Mouse (Mus musculus) cerebellum, postnatal 10 days (tissue): ENCODE measurements around the gene Gdf9.
A peak's percentile ranks its signal among the peaks of the same experiment; 100 is the strongest.

Source experiments
- DNase-seq, 2 experiments: peaks; one replicate each; pipeline ENCODE4 v3.0.0; 2021; ENCODE audit warnings: mixed read lengths in 2 of 2

Gene Gdf9

DNA sequence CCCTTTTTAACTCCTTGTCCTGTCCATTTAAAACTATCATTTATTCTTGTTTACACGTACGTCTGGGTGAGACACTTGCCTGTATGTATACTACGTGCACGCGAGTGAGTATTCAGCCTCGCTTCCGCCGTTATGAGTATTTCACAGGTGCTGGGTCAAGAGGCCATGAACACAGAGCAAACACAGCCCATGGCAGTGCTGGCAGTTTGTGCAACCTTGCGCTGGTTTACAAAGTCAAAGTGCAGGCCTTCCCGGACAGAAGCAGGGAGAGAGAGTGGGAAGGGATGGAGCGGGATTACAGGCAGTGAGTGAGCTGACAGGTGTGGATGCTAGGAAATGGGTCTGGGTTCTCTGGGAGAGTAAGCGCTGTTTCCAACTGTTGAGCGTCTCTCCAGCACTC lies 15.4 kb downstream of the Gdf9 start:
- no peak for DNase-seq

DNA sequence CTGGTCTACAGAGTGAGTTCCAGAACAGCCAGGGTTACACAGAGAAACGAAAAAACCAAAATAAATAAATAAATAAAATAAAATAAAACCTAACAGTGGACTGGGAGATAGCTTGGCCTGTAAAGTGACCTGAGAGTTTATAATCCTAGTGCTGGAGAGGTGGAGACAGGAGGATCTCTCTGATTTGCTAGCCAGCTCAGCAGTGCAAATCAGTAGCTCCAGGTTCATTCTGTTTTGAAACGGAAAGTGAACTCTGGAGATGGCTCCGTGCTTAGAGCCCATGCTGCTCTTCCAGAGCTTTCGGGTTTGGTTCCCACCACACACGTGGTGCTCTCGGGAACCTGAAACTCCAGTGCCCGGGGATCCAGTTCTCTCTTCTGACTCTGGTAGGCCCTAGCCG lies 17.2 kb downstream of the Gdf9 start:
- no peak for DNase-seq

DNA sequence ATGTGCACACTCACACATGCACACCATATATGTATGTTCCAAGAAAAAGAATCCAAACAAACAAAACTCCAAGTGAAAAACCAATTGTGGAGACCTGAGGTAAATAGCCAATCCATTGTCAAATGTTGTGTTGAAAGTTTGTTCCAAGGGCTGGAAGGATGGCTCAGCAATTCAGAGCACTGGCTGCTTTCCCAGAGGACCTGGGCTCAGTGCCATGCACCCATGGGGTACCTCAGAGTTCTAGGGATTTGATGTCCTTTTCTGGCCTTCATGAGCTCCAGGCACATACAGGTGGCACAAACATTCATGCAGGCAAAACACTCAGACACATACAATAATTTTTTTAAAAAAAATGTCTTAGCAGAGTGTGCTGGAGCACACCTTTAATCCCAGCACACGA lies 17.7 kb downstream of the Gdf9 start:
- peak; percentile 91 to 92 for DNase-seq

DNA sequence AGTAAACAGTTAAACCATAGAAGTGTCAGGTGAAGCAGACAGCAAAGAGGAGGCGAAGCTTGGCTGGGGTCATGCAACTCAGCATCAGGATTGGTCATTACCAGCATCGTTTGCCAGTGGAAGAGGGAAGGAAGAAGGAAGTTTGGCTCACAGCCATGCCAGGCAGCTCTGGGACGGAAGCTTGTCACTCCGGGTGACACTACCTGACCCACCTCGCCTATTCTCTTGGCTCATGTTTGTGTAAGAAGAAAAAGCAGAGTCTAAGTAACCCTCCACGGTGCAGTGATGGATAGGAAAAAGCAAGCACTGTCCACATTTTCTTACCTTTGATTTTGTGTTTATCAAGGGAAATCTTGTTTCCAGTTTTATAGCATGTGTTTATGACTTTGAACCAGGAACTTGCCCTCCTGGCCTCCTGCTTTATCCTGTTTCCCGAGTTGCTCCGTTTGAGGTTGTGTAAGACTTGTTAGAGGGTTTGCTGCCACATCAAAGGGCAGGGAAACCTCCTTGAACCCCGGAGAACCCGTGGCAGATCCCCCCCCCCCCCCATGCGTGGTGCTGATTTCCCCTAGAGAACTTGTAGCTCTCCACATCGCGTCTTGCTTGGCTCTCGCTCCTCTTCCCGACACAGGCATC lies 19.4 kb downstream of the Gdf9 start:
- no peak for DNase-seq

DNA sequence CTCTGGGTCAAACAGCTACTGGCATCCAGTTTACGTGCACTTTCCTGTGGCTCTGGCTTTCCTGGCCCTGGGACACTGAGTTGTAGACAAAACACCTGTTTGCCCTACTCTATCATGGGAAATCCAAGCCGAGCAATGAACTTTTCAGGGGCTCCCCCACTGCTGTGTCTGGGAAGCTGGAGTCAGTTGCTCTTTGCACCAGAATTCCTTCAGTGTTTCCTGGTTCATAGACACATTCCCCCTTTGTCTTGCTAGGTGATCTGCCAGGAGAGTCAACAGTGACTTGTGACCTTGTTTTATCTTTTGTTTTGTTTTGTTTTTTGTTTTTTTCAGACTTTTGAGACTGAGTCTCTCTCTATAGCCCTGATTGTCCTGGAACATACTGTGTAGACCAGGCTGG lies 20.5 kb downstream of the Gdf9 start:
- no peak for DNase-seq

DNA sequence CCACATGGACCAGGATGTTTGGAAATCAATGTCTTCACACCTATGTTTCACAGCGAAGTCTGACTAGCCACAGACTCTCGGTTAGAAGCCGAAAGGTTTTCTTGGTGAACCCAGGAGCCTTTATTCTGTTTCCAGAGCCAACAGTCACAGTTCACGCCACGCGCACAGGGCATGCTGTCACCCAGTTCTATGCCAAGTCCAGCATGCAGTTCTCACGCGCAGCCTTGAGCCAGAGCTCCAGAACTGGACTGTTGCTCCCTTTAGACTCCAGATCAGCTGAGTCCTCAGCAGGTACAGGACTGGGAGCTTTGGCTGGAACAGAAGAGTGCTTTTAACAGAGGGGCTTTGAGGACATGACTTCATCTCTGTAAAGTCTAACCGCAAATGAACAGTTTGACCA lies 21.6 kb downstream of the Gdf9 start:
- peak; percentile 57 to 63 for DNase-seq

DNA sequence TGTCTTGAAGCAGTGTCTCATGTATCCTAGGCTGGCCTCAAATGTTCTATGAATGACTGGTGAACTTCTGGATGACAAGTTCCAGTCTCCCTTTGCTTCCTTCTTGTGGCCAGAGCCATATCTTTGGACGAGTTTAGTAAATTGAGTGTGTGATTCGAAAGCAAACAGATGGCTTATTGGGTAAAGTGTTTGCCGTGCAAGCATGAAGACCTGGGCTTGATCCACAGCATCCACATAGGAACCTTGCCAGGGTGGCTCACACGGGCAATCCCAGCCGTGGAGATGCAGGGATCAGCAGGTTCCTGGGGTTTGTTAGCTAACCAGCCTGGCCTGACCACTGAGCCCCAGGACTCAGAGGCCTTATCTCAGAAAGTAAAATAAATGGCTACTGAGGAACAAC lies 22.2 kb downstream of the Gdf9 start:
- no peak for DNase-seq

GRCm38 (mm10) chr11:53456474-53457371 lies 25.9 kb downstream of the Gdf9 start, which contains the start of the genes Gm10447 and Shroom1:
Gene Gm10447, minus strand, starts transcription at chr11:53457110.
Gene Shroom1, plus strand, starts transcription at chr11:53457205.
- peak; percentile 63 to 73 for DNase-seq

- DNase-seq = no peak
Observed at GRCm38 (mm10) chr11:53457372-53457954, 26.6 kb downstream of the Gdf9 start.

DNA sequence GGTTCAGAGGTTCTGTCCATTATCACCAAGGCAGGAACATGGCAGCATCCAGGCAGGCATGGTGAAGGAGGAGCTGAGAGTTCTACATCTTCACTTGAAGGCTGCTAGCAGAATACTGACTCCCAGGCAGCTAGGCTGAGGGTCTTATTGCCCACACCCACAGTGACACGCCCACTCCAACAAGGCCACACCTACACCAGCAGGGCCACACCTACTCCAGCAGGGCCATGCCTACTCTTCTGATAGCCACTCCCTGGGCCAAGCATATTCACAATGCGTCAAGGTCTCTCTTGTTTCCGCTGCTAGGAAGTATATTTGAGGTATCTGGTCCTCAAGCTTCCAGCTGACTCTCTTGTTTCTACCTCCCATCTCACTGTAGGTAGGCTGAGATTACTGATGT lies 28.2 kb downstream of the Gdf9 start:
- no peak for DNase-seq

- no peak for DNase-seq
Observed at GRCm38 (mm10) chr11:53460192-53460591, 29.4 kb downstream of the Gdf9 start.

GRCm38 (mm10) chr11:53461727-53462126 lies 30.9 kb downstream of the Gdf9 start:
- DNase-seq = peak; percentile 66 to 67

GRCm38 (mm10) chr11:53463551-53464424 lies 33.0 kb downstream of the Gdf9 start:
- DNase-seq = peak in 1 of 2 experiments; percentile 21

- peak; percentile 93 to 95 for DNase-seq
Observed at GRCm38 (mm10) chr11:53466231-53466971, 35.6 kb downstream of the Gdf9 start.

GRCm38 (mm10) chr11:53469294-53469967 lies 38.6 kb downstream of the Gdf9 start:
- peak in 1 of 2 experiments; percentile 91 for DNase-seq

- peak; percentile 97 to 98 for DNase-seq
Observed at GRCm38 (mm10) chr11:53469968-53470695, 39.3 kb downstream of the Gdf9 start, which contains the start of gene Gm9837. Gene Gm9837, minus strand, starts transcription at chr11:53470479.

DNA sequence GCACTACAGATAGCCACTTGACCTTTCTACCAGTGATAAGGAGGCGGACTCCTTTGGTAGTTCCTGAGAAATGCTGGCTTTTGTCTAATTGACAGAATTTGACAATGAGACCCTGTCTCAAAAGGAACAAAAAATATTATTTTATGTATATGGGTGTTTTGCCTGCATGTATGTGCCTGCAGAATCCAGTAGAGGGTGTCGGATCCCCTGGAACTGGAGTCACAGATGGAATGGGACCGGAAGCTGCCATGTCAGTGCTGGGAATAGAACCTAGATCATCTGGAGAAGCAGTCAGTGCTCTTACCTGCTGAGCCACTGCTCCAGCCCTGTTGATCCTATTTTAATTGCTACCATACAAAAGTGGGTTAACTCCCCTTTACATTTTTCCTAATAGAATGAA lies 41.9 kb downstream of the Gdf9 start:
- no peak for DNase-seq

- no peak for DNase-seq
Observed at GRCm38 (mm10) chr11:53475620-53476019, 44.8 kb downstream of the Gdf9 start.

- DNase-seq = no peak
Observed at GRCm38 (mm10) chr11:53477833-53478232, 47.0 kb downstream of the Gdf9 start.

DNA sequence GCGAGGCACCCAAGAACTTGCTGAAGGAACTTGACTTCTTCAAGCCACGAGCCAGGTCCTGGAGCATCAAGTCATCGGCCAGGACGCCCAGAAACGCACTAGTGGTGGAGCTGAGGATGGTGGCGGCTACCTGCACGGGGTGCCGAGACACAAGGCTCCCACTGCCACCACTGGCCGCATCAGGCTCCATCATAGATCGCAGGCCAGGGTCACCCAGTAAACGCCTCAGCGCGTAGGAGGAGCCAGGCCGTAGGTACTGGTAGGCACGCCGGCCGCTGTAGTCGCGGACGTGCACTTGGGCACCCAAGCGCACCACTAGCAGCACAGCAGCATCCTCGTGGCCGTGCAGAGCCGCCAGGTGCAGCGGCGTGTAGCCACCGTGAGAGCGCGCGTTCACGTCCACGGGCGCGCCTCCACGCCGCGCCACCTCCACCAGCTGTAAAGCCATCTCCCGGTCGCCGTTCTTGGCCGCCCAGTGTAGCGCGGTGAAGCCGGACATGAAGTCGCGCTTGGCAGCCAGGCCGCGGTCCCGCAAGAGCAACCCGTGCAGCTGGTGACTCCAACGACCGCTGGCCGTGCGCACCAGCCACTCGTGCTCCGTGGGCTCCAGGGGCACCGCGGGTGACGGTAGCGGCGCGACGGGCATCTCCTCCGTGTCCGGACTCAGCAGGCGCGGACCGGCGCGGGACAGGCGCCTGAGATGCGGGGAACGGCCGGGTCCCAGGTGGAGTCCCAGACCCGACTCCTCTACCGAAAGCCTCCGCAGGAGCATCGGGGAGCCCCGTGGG lies 47.8 kb downstream of the Gdf9 start:
- DNase-seq = peak; percentile 45 to 58
